Mouse (Mus musculus) heart, embryonic 16.5 days (tissue): ENCODE data around the gene Hmmr. TPM values are rescaled to one million over a fixed set of nuclear protein-coding genes. Genes with fewer than 3 reads are reported as not detected.
A peak's percentile ranks its signal among the peaks of the same experiment; 100 is the strongest.

Experiments
- ATAC-seq: fragments of 200-750 bp; cut with Nextera tagmentation; replicated peaks from 2 replicates; pipeline ENCODE4 v1.8.0; 2017; ENCODE audit warnings: moderate number of reproducible peaks; ENCODE audit not compliant: insufficient read depth, low FRiP score; ENCODE audit errors: extremely low read depth
- H3K27ac ChIP-seq: fragments of 300-500 bp; sonication (generic); 2 replicates; pipeline ENCODE4 v1.5.1; 2014; ENCODE audit warnings: mild to moderate bottlenecking, low read length, control low read depth, moderate library complexity
- H3K27me3 ChIP-seq: fragments of 300-500 bp; sonication (generic); 2 replicates; pipeline ENCODE4 v1.6.1; 2014; ENCODE audit warnings: low read length, mixed read lengths; ENCODE audit not compliant: control insufficient read depth, insufficient read depth
- H3K36me3 ChIP-seq: fragments of 300-500 bp; sonication (generic); 2 replicates; pipeline ENCODE4 v1.6.1; 2014; ENCODE audit not compliant: control insufficient read depth, insufficient read depth
- H3K4me1 ChIP-seq: fragments of 300-500 bp; sonication (generic); 2 replicates; pipeline ENCODE4 v1.6.1; 2014; ENCODE audit warnings: low read length, mixed read lengths; ENCODE audit not compliant: control insufficient read depth, insufficient read depth
- H3K4me2 ChIP-seq: fragments of 300-500 bp; sonication (generic); 2 replicates; pipeline ENCODE4 v1.6.1; 2014; ENCODE audit warnings: low read depth, mild to moderate bottlenecking, control low read depth, low read length
- H3K4me3 ChIP-seq: fragments of 300-500 bp; sonication (generic); 2 replicates; pipeline ENCODE4 v1.5.1; 2014; ENCODE audit warnings: mild to moderate bottlenecking, control low read depth, low read length
- H3K9ac ChIP-seq: fragments of 300-500 bp; sonication (generic); 2 replicates; pipeline ENCODE4 v1.6.1; 2014; ENCODE audit warnings: low read length, control low read depth
- H3K9me3 ChIP-seq: fragments of 300-500 bp; sonication (generic); replicated peaks from 2 replicates; pipeline ENCODE4 v1.6.1; 2016; ENCODE audit warnings: low read length; ENCODE audit not compliant: control insufficient read depth
- WGBS: fragments of 180-500 bp; shearing (Covaris S2); extraction: QIAGEN DNeasy Blood & Tissue Kit; methylation state at CpG from one replicate; pipeline ENCODE4 v1.1.7; 2014; 5-methylcytosine and 5-hydroxymethylcytosine counted together
- polyA plus RNA-seq: library from polyadenylated mRNA; unstranded; fragments of >200 nt; fragmentation: Nextera tagmentation; extraction: Ambion mirVana; gene quantifications from 2 replicates; pipeline ENCODE4 v1.2.1, GENCODE M21; 2015

Hmmr gene
- polyA plus RNA-seq = 49.2 and 55.6 TPM in 2 replicates

DNA sequence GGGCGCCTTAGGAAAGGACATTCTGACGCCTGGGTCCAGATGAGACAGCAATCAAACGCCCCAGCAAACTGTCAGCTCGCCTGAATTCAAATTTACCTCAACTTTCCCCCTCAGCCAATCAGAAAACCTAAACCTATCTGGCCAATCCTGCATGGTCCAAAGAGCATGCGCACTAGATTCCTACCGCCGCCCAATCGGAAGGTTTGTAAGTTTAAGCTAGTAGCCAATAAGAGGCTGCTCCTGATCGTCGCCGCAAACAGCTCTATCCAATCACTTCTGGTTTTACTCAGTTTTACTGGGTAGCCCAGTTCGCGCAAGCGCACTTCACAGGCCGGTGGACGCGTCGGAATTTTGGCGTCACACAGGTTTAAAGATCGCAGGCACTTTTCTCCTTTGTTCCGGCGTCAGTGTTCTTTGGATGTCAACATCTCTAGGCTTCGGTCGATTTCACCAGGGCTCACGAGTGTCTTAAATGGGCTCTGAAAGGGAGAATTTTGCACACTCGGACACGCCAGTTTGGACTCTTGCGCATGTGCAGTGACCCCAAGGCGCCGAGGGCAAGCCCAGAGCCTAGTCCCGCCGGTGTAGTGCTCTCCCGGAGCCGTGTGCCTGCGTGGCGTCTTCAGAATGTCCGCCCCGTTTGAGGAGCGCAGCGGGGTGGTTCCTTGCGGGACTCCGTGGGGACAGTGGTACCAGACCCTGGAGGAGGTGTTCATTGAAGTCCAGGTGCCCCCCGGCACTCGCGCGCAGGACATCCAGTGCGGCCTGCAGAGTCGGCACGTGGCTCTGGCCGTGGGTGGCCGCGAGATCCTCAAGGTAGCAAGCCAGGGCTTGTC lies at the start of gene Hmmr, which contains the start of gene Nudcd2:
Gene Hmmr, minus strand, starts transcription at position 84 of the 836 bp plus-strand sequence.
Gene Nudcd2, plus strand, starts transcription at position 329 of the 836 bp plus-strand sequence.
- peaks cover 22% of the 10 kb centered on the region for H3K4me1 ChIP-seq
- peaks cover 18% of the 10 kb centered on the region for H3K36me3 ChIP-seq
- peak within 1 kb of the TSS; percentile 89 for H3K4me2 ChIP-seq
- H3K4me3 ChIP-seq = peak within 1 kb of the TSS; percentile 94
- no peaks in the 10 kb centered on the region for H3K9me3 ChIP-seq
- peak within 1 kb of the TSS; percentile 81 for H3K27ac ChIP-seq
- peak; percentile 100 for ATAC-seq
- peak within 1 kb of the TSS; percentile 98 for H3K9ac ChIP-seq
- no peaks in the 10 kb centered on the region for H3K27me3 ChIP-seq
- WGBS = under 1% methylated on average over 52 of the region's 52 CpGs

DNA sequence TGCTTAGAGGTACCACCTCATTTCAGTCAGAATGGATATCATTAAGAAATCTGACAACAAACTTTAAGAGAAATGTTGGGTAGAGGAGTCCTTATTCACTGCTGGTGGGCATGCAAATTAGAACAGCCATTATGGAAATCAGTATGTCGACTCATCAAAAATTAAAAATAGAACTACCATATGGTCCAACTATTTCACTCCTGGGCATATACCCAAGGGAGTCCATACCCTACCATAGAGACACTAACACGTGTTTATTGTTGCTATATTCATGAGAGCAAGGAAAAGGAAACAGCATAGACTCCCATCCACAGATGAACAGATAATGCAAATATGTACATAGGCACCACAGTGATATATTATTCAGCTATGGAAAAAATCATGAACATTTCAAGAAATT lies 48.6 kb upstream of the Hmmr start:
- no peak overlapping the region for H3K4me3 ChIP-seq
- H3K27me3 ChIP-seq = no peaks in the 10 kb centered on the region
- H3K9me3 ChIP-seq = no peaks in the 10 kb centered on the region
- no peak for ATAC-seq
- no peaks in the 10 kb centered on the region for H3K36me3 ChIP-seq
- no peak overlapping the region for H3K9ac ChIP-seq
- H3K27ac ChIP-seq = no peak overlapping the region
- no peaks in the 10 kb centered on the region for H3K4me1 ChIP-seq
- WGBS = 62% methylated on average over 2 of the region's 2 CpGs
- H3K4me2 ChIP-seq = no peak overlapping the region

DNA sequence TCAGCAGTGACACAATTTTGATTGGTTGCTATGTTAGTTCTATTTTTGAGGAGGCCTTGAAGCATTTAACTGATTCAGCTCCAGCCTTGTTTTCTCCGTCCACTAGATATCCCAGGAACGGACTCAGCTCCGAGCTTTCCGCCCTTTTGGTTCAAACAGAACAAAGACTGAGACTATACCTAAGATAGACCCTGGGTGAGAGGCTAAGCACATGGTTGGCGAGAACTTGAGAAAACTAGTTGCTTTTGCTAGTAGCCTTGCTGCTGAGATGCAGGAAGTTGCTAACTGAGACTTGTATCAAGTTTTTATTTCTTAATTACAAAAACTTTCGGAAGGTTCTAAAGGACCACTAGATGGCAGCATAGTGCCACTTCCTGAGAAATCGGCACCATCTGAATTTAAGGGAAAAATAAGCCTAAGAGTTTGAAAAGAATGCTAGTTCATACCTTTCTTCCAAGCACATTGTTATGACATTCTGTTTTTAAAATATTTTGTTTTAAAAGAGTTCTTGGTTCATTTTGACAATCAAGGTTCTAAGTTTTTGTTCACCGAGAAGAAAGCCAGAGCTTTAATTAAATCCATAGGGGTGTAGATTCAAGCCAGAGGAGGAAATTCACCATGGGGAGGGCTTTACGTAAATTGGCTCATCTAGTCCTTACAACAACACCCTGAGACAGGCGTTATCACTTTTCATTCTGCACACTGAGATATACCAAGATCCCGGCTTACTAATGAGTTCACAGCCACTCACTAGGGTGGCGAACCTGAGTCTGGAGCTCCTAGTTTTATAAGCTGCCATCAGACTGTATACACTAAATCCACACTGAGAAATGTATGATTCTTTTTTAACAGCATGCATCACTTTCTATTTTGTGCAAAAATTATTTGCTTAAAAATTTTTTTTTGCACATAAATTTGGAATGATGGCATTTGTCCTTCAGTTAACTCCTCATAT lies 42.4 kb upstream of the Hmmr start:
- no peak overlapping the region for H3K27ac ChIP-seq
- H3K4me1 ChIP-seq = no peaks in the 10 kb centered on the region
- H3K9ac ChIP-seq = no peak overlapping the region
- no peak for ATAC-seq
- WGBS = 40% methylated on average over 12 of the region's 12 CpGs
- no peaks in the 10 kb centered on the region for H3K9me3 ChIP-seq
- no peak overlapping the region; the same call in 1 of the 2 replicates for H3K4me3 ChIP-seq
- no peaks in the 10 kb centered on the region for H3K36me3 ChIP-seq
- H3K4me2 ChIP-seq = peak overlapping the region; percentile 46
- no peaks in the 10 kb centered on the region for H3K27me3 ChIP-seq

DNA sequence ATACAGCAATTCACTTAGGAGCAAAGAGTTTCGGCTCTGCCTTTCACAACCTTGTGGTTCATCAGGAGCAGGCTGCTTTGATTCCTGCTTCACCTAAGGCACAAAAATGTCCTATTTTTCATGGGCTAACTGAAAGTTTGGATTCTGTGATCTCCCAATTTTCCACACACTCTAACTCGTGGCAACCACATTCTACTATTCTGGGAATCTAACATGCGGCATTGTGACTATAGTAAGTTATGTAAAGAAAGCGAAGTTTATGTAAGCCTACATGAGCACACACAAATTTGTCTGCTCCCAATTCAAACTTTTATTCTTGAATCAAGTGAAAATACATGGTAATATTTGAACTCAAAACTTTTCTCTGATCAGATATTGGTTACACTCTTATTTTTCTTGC lies 31.5 kb upstream of the Hmmr start:
- H3K4me3 ChIP-seq = no peak overlapping the region
- no peak for ATAC-seq
- no peak overlapping the region for H3K27ac ChIP-seq
- H3K36me3 ChIP-seq = no peaks in the 10 kb centered on the region
- H3K4me1 ChIP-seq = no peaks in the 10 kb centered on the region
- H3K9me3 ChIP-seq = no peaks in the 10 kb centered on the region
- WGBS = 78% methylated on average over 4 of the region's 4 CpGs
- no peak overlapping the region for H3K4me2 ChIP-seq
- H3K9ac ChIP-seq = no peak overlapping the region
- H3K27me3 ChIP-seq = no peaks in the 10 kb centered on the region

DNA sequence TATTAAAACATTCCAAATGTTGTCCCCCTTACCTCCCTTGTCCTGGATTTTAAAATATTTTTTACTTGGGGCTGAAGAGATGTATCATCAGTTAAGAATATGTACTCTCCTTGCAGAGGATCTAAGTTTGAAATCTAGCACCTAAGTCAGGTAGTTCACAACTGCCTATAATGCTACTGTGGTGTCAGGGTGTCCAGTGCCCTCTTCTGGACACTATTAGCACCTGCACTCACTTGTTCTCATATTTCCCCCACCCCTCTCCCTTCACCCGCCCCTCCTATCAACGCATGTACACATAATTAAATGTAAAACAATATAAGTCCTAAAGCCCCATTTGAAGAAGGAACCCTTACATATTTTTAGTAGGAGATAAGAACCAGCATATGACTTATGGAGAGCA lies 30.2 kb upstream of the Hmmr start:
- no peaks in the 10 kb centered on the region for H3K4me1 ChIP-seq
- H3K4me2 ChIP-seq = no peak overlapping the region
- no peak overlapping the region for H3K4me3 ChIP-seq
- no peaks in the 10 kb centered on the region for H3K36me3 ChIP-seq
- WGBS = 27% methylated on average over 2 of the region's 2 CpGs
- no peaks in the 10 kb centered on the region for H3K27me3 ChIP-seq
- no peaks in the 10 kb centered on the region for H3K9me3 ChIP-seq
- H3K9ac ChIP-seq = no peak overlapping the region
- no peak overlapping the region for H3K27ac ChIP-seq
- ATAC-seq = peak; percentile 32; the same call in 1 of the 2 replicates

DNA sequence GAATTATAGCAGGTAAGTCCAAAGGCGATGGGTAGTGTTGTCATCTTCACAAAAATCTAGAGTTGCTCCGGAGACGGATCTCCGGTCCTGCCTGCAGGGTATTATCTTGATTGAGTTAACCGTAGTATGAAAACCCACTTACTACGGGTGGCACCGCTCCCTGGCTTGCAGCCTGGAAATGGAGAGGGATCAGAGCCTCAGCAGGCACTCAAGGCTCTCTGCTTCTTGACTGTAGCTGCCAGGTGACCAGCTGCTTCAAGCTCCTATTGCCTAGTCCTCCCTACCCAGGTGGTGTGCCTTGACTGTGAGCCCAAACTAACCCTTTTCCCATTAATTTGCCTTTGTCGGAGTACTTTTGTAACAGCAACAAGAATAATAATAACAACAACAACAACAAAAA lies 26.7 kb upstream of the Hmmr start:
- Histone ChIP-seq H3K36me3 (no peaks in the 10 kb centered on the region), H3K27ac (no peak overlapping the region), H3K4me2 (no peak overlapping the region), H3K4me3 (no peak overlapping the region), H3K27me3 (no peaks in the 10 kb centered on the region), H3K9me3 (no peaks in the 10 kb centered on the region), H3K4me1 (no peaks in the 10 kb centered on the region), H3K9ac (no peak overlapping the region)
- WGBS = 74% methylated on average over 8 of the region's 8 CpGs
- no peak for ATAC-seq

DNA sequence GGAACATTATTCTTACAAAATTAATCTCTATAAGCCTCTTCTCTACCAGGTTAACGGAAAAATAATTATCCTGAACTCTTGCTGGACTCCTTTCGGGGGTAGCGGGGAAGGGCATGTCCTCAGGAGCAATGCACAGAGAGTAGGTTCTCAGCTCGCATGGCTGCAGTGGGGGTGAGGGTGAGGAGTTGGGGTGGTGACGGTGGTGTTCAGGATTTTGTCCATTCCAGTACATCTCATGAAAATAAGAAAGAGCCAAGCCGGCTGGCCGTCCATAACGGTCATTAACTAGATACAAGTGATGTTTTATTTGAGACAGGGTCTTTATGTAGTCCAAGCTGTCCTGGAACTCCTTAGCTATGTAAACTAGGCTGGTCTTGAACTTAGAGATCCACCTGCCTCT lies 22.7 kb upstream of the Hmmr start:
- Histone ChIP-seq H3K9ac (no peak overlapping the region), H3K27me3 (no peaks in the 10 kb centered on the region), H3K4me3 (no peak overlapping the region), H3K36me3 (peaks cover 3% of the 10 kb centered on the region), H3K4me1 (peaks cover 16% of the 10 kb centered on the region), H3K4me2 (peak overlapping the region; percentile 69; the same call in 1 of the 2 replicates), H3K27ac (no peak overlapping the region), H3K9me3 (no peaks in the 10 kb centered on the region)
- ATAC-seq = no peak
- WGBS = 86% methylated on average over 8 of the region's 8 CpGs

DNA sequence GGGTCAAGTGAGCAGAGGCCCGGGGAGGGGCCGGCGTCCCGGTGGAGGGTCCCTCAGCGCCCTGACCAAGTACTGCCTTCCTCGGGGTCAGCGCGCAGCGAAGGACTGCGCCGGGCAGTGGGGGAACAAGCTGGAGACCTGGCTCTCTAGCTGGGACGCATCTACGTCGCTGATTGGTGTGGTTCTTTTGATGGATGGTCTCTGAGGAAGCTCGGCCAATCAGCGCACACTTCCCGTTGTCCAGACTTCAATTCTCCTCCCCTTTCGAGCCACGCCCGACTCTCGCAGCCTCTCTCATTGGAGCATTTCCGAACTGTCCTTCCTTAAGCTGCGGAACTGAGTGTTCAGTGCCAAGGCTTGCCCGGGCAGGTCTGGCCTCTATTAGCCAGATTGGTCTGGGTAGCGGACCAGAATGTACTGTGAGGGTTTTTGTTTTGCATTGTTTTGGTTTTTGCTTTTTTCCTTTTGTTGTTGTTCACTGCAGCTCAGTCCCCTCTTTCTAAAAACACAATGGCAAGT lies 21.9 kb upstream of the Hmmr start, which contains the start of gene Ccng1:
Gene Ccng1, minus strand, starts transcription at position 203 of the 519 bp plus-strand sequence.
- peak within 1 kb of the TSS; percentile 92 for H3K4me3 ChIP-seq
- peaks cover 16% of the 10 kb centered on the region for H3K4me1 ChIP-seq
- peak within 1 kb of the TSS; percentile 96 for H3K27ac ChIP-seq
- H3K36me3 ChIP-seq = peaks cover 5% of the 10 kb centered on the region
- H3K9me3 ChIP-seq = no peaks in the 10 kb centered on the region
- H3K27me3 ChIP-seq = no peaks in the 10 kb centered on the region
- H3K4me2 ChIP-seq = peak within 1 kb of the TSS; percentile 69
- H3K9ac ChIP-seq = peak within 1 kb of the TSS; percentile 98
- WGBS = under 1% methylated on average over 25 of the region's 25 CpGs
- ATAC-seq = peak; percentile 98
